Comparison of ENCODE assay signal across 8 mouse cellular contexts in genomic region chr5:88887556-88888412, GRCm38 (mm10). TPM values are rescaled to one million over a fixed set of nuclear protein-coding genes. Genes with fewer than 3 reads are reported as not detected.
DNase-seq lines count a peak whose midpoint lies in the region.

No protein-coding gene starts in this region.

- WGBS in limb, embryonic 10.5 days = under 1% methylated on average over 29 of the region's 29 CpGs
- 1% methylated on average over 29 of the region's 29 CpGs for WGBS in midbrain, embryonic 10.5 days

- DNase-seq in adrenal gland, adult (ENCODE audit: inconsistent age in 2 of 2, low spot score in 1 of 2) = peak; percentile 13 to 67
- DNase-seq in adrenal gland, postnatal 4 days (ENCODE audit: low spot score in 2 of 2) = no peak
- peak; percentile 27 for DNase-seq in NIH3T3 (ENCODE audit: low read depth)
- DNase-seq in embryo, embryonic 9.5 days (ENCODE audit: extremely low spot score) = peak; percentile 42
- peak; percentile 6 to 26 for DNase-seq in heart, postnatal 36 days
- peak; percentile 70 for DNase-seq in limb, embryonic 10.5 days (ENCODE audit: low spot score)
- DNase-seq in midbrain, embryonic 10.5 days (ENCODE audit: low spot score) = peak; percentile 59
- DNase-seq in yolk sac, embryonic 10.5 days (ENCODE audit: low spot score) = peak; percentile 9

- H3K27me3 ChIP-seq in limb, embryonic 10.5 days (ENCODE audit: low read depth, poor library complexity, severe bottlenecking) = peaks cover 14% of the 10 kb centered on the region
- H3K27me3 ChIP-seq in midbrain, embryonic 10.5 days (ENCODE audit: low read depth, poor library complexity, severe bottlenecking) = peaks cover 43% of the 10 kb centered on the region

- H3K27ac ChIP-seq in limb, embryonic 10.5 days = peak overlapping the region; percentile 91
- H3K27ac ChIP-seq in midbrain, embryonic 10.5 days (replicated peaks) = peak overlapping the region; percentile 89

- no peaks in the 10 kb centered on the region for H3K36me3 ChIP-seq in limb, embryonic 10.5 days
- H3K36me3 ChIP-seq in midbrain, embryonic 10.5 days = no peaks in the 10 kb centered on the region

- H3K9me3 ChIP-seq in limb, embryonic 10.5 days (replicated peaks) = no peaks in the 10 kb centered on the region
- H3K9me3 ChIP-seq in midbrain, embryonic 10.5 days (replicated peaks) = no peaks in the 10 kb centered on the region

- peak overlapping the region; percentile 83 for H3K4me3 ChIP-seq in limb, embryonic 10.5 days
- peak overlapping the region; percentile 81 for H3K4me3 ChIP-seq in midbrain, embryonic 10.5 days

- H3K4me1 ChIP-seq in limb, embryonic 10.5 days = peaks cover 23% of the 10 kb centered on the region
- peaks cover 18% of the 10 kb centered on the region for H3K4me1 ChIP-seq in midbrain, embryonic 10.5 days

- intact Hi-C loops in heart, postnatal 36 days (cut with DNase I) = loop anchor here (5.0 kb wide), 1 partner anchor 40 kb away; no protein-coding TSS in a partner anchor

RNA-seq across cellular contexts. Expression of gene Slc4a4, which starts 1.2 kb away (rescaled TPM):
- 10 to 100 TPM; 23.3 to 45.1 TPM for total RNA-seq in adrenal gland, postnatal 4 days (2021)
- 10 to 100 TPM; 22.4 to 32.2 TPM for total RNA-seq in heart, postnatal 36 days (2021)
- 2.2 and 2.5 TPM in 2 replicates for polyA plus RNA-seq in limb, embryonic 10.5 days (2016; fragmentation: Nextera tagmentation; extraction: Ambion mirVana)
- polyA plus RNA-seq in midbrain, embryonic 10.5 days (2016; fragmentation: Nextera tagmentation; extraction: Ambion mirVana) = 1.5 TPM in 2 replicates

Comparison
In these comparisons a context has a peak if more than half of its experiments do, and no peak if none do; other contexts are left out.
1. DNase-seq: peak in adrenal gland, adult (2 of 2), NIH3T3 (single experiment), embryo, embryonic 9.5 days (single experiment), heart, postnatal 36 days (2 of 2), limb, embryonic 10.5 days (single experiment), midbrain, embryonic 10.5 days (single experiment) and yolk sac, embryonic 10.5 days (single experiment); none in adrenal gland, postnatal 4 days (0 of 2).